Mouse (Mus musculus) ovary, postnatal 14 days (tissue): ENCODE data around the gene Gm8660.
"Not testable (repeated sequence)": the region's sequence is repeated elsewhere in the genome, so short reads cannot be mapped to it uniquely, and the experiment has no call there.

Experiments used
- DNase-seq: peaks from one replicate; pipeline ENCODE4 v3.0.0; 2022; ENCODE audit warnings: low spot score

Gm8660 gene

DNA sequence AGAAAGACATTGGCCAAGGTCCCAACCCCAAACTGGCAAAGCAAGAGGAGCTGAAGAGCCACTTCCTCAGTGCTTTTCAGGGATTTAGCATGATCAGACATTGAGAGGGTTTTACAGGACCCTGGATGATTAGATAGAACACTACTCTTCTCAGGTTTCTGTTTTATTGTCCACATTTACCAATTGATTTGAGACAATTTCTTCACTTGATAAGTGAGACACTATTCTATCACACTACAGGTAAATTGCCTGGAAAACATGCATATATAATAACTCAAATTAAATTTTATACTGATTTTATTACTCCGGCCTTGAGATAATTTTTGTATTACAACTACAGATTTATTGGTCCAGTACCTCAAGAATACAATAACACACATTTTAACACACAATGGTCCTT, at the start of gene Gm8660:
Gm8660 (minus strand) TSS at position 101 of the 400 bp plus-strand sequence.
- not testable (repeated sequence) for DNase-seq

- DNase-seq = not testable (repeated sequence)
These were observed 42.4 kb upstream of the Gm8660 start, which contains the start of gene Vmn1r148 for GRCm38 (mm10) chr7:22413283-22413682. TSS of gene Vmn1r148 (plus strand) at chr7:22413583.

DNA sequence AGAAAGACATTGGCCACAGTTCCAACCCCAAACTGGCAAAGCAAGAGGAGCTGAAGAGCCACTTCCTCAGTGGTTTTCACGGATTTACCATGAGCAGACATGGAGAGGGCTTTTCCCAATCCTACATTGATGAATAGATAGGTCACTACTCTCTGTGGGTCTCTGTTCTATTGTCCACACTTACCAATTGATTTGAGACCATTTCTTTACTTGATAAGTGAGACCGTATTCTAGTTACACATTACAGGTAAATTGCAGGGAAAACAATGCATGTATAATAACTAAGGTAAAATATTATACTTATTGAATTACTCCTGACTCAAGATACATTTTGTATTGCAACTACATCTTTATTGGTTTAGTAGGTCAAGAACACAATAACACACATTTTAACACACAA, 41.2 kb downstream of the Gm8660 start, which contains the start of gene Gm4187:
Gm4187 (minus strand) TSS at position 101 of the 400 bp plus-strand sequence.
- DNase-seq = not testable (repeated sequence)
